Comparison of ENCODE assay signal across 21 mouse cellular contexts in genomic region chr10:61158594-61158993, GRCm38 (mm10). TPM values are rescaled to one million over a fixed set of nuclear protein-coding genes. Genes with fewer than 3 reads are reported as not detected.
"Had no signal": no experiment of that assay in that cellular context is flagged by ENCODE, and none has a peak within 500 bp of the region (broad histone marks: within the 10 kb centered on the region; RNA-seq: fewer than 3 reads in every experiment).

No protein-coding gene starts in this region.

- H3K9ac ChIP-seq: lung, embryonic 15.5 days; midbrain, embryonic 13.5 days; midbrain, embryonic 15.5 days; neural tube, embryonic 12.5 days; stomach, embryonic 15.5 days had no signal

- H3K36me3 ChIP-seq: lung, embryonic 15.5 days; midbrain, embryonic 13.5 days; midbrain, embryonic 15.5 days; neural tube, embryonic 12.5 days; stomach, embryonic 15.5 days had no signal

- H3K4me3 ChIP-seq: lung, embryonic 15.5 days; megakaryocyte, embryonic 14.5 days; midbrain, embryonic 13.5 days; midbrain, embryonic 15.5 days; neural tube, embryonic 12.5 days; stomach, embryonic 15.5 days had no signal

- ATAC-seq: lung, postnatal 0 days; midbrain, embryonic 13.5 days; midbrain, embryonic 15.5 days had no signal

- H3K4me1 ChIP-seq: megakaryocyte, embryonic 14.5 days; midbrain, embryonic 13.5 days; midbrain, embryonic 15.5 days; neural tube, embryonic 12.5 days; stomach, embryonic 15.5 days had no signal

- DNase-seq: lung, adult 2 months; lung, postnatal 14 days; lung, postnatal 36 days; right cerebral cortex, postnatal 14 days; thymus, adult 18-20 months; thymus, postnatal 14 days; thymus, postnatal 36 days had no signal

- H3K27ac ChIP-seq: lung, embryonic 15.5 days; macrophage; midbrain, embryonic 13.5 days; midbrain, embryonic 15.5 days; neural tube, embryonic 12.5 days; stomach, embryonic 15.5 days had no signal

- H3K9me3 ChIP-seq: lung, embryonic 15.5 days; midbrain, embryonic 13.5 days; midbrain, embryonic 15.5 days; neural tube, embryonic 12.5 days; stomach, embryonic 15.5 days had no signal

- H3K27me3 ChIP-seq: lung, embryonic 15.5 days; midbrain, embryonic 13.5 days; midbrain, embryonic 15.5 days; neural tube, embryonic 12.5 days; stomach, embryonic 15.5 days had no signal

- H3K4me2 ChIP-seq: lung, embryonic 15.5 days; midbrain, embryonic 11.5 days; midbrain, embryonic 13.5 days; midbrain, embryonic 15.5 days; neural tube, embryonic 12.5 days; stomach, embryonic 15.5 days had no signal

RNA-seq across cellular contexts. Expression of gene Tbata, which starts 13.2 kb away (rescaled TPM):
- total RNA-seq: megakaryocyte progenitor cell, adult 5-6 weeks; monocyte, adult 5-6 weeks; neutrophil, adult 5-6 weeks had no signal
- polyA plus RNA-seq: macrophage; midbrain, embryonic 11.5 days; midbrain, embryonic 15.5 days; neural tube, embryonic 14.5 days; spleen, adult 2 months; stomach, embryonic 15.5 days had no signal
